Comparison of ENCODE assay signal across 9 mouse cellular contexts in the genomic region with DNA sequence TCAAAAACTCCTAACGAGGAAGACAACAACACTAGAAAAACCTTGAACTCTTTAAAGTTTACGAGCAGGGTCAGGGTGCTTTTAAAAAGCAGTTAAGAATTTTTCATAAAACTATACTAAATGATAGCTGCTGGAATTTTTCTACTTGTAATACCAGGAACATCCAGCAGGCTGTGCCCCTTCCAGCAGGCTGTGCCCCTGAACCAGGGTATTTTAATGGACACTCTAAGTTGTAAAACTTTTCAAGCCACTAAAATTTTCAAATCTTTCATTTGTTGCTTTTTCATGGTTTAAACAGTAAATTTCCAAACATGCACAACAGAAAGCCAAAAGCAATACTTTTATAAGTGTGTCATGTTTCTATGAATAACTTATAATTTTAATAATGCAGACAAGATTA.
A peak's percentile ranks its signal among the peaks of the same experiment; 100 is the strongest.
DNase-seq lines count a peak whose midpoint lies in the region; ATAC-seq and TF ChIP-seq lines count a peak whose summit lies in the region.
"Had no signal": no experiment of that assay in that cellular context is flagged by ENCODE, and none has a peak within 500 bp of the region (broad histone marks: within the 10 kb centered on the region; RNA-seq: fewer than 3 reads in every experiment).

No protein-coding gene starts in this region.

- H3K27me3 ChIP-seq in cerebellum, adult 2 months (ENCODE audit: control insufficient read depth, insufficient read depth, low read length): no peaks in the 10 kb centered on the region
- no peaks in the 10 kb centered on the region for H3K27me3 ChIP-seq in limb, embryonic 11.5 days (ENCODE audit: control insufficient read depth, insufficient read depth, low read length)
- 0 out of 2 replicates have a peak, but pooled peaks cover 6% of the 10 kb centered on the region for H3K27me3 ChIP-seq in limb, embryonic 10.5 days (ENCODE audit: low read depth, poor library complexity, severe bottlenecking)
- H3K27me3 ChIP-seq in Patski: no peaks in the 10 kb centered on the region
- H3K27me3 ChIP-seq: heart, embryonic 15.5 days had no signal

- in situ Hi-C loops in Patski (cut with MboI; ENCODE audit: low pct_unique_long_range_greater_than_20kb): loop anchor here (10.0 kb wide), 1 partner anchor 324 kb away; no protein-coding TSS in a partner anchor

- ATAC-seq in limb, embryonic 11.5 days (ENCODE audit: insufficient number of reproducible peaks, low FRiP score, low TSS enrichment, low read depth): no peak
- no peak for ATAC-seq in Patski

- H3K4me3 ChIP-seq in cerebellum, adult 2 months (replicated peaks; ENCODE audit: insufficient read depth, low read depth, low read length): no peak overlapping the region
- H3K4me3 ChIP-seq in limb, embryonic 11.5 days (ENCODE audit: low read depth, low read length): no peak overlapping the region
- no peak overlapping the region for H3K4me3 ChIP-seq in limb, embryonic 10.5 days
- H3K4me3 ChIP-seq: heart, embryonic 15.5 days had no signal

- no peak overlapping the region for H3K4me2 ChIP-seq in limb, embryonic 11.5 days (ENCODE audit: low read depth, severe bottlenecking)
- H3K4me2 ChIP-seq: heart, embryonic 15.5 days had no signal

- no peaks in the 10 kb centered on the region for H3K9me3 ChIP-seq in limb, embryonic 11.5 days (ENCODE audit: control insufficient read depth, low read length)
- H3K9me3 ChIP-seq in limb, embryonic 10.5 days (replicated peaks): no peaks in the 10 kb centered on the region
- H3K9me3 ChIP-seq: heart, embryonic 15.5 days had no signal

- POLR2A ChIA-PET in Patski (lab: Charles Lee): interaction anchor here (0.7 to 1.2 kb wide), 2 partner anchors 11 to 138 kb away, joined by 3 read pairs; no protein-coding TSS in a partner anchor

- no peak for DNase-seq in cerebellum, adult 2 months
- DNase-seq in cerebellum, adult 9-11 months: no peak
- peak; percentile 48 for DNase-seq in limb, embryonic 11.5 days (ENCODE audit: low spot score)
- no peak for DNase-seq in limb, embryonic 10.5 days (ENCODE audit: low spot score)
- no peak for DNase-seq in Patski (ENCODE audit: low read depth, low spot score)
- peak; percentile 68 for DNase-seq in induced T-regulatory cell, adult 2 months (ENCODE audit: low read depth)
- peak; percentile 63 for DNase-seq in thymus, postnatal 4 days
- no peak for DNase-seq in left cerebral cortex, postnatal 4 days

- 80% methylated on average over 2 of the region's 2 CpGs for WGBS in cerebellum, adult 2 months
- 58% methylated on average over 2 of the region's 2 CpGs for WGBS in limb, embryonic 11.5 days
- WGBS in limb, embryonic 10.5 days: 66% methylated on average over 2 of the region's 2 CpGs

- no peak overlapping the region for H3K9ac ChIP-seq in limb, embryonic 11.5 days (ENCODE audit: low read length)
- H3K9ac ChIP-seq: heart, embryonic 15.5 days had no signal

- peak; percentile 48; the same call in 1 of the 2 replicates for TF ChIP-seq CTCF in cerebellum, adult 2 months (IDR thresholded peaks at IDR 0.05; ENCODE audit: borderline replicate concordance, insufficient read depth, low read depth, low read length)
- TF ChIP-seq CTCF in Patski (IDR thresholded peaks at IDR 0.05): peak; percentile 82

- H3K27ac ChIP-seq in cerebellum, adult 2 months (ENCODE audit: insufficient read depth, low read length): no peak overlapping the region
- H3K27ac ChIP-seq in limb, embryonic 11.5 days (replicated peaks; ENCODE audit: low read depth, low read length): no peak overlapping the region
- H3K27ac ChIP-seq in limb, embryonic 10.5 days: no peak overlapping the region
- H3K27ac ChIP-seq: heart, embryonic 15.5 days had no signal

- no peak for TF ChIP-seq POLR2A in cerebellum, adult 2 months (IDR thresholded peaks at IDR 0.05; ENCODE audit: borderline replicate concordance, insufficient read depth, low read length)

- H3K4me1 ChIP-seq in cerebellum, adult 2 months (ENCODE audit: control insufficient read depth, insufficient read depth, low read length): no peaks in the 10 kb centered on the region
- H3K4me1 ChIP-seq in limb, embryonic 11.5 days (ENCODE audit: control insufficient read depth, insufficient read depth, low read length): no peaks in the 10 kb centered on the region
- no peaks in the 10 kb centered on the region; the same call in 1 of the 2 replicates for H3K4me1 ChIP-seq in limb, embryonic 10.5 days

- H3K36me3 ChIP-seq in limb, embryonic 11.5 days (ENCODE audit: control insufficient read depth, insufficient read depth, low read length): no peaks in the 10 kb centered on the region
- H3K36me3 ChIP-seq in limb, embryonic 10.5 days: no peaks in the 10 kb centered on the region
- H3K36me3 ChIP-seq: heart, embryonic 15.5 days had no signal

- intact Hi-C loops in left cerebral cortex, postnatal 4 days (cut with DNase I): loop anchor here (5.0 to 10.0 kb wide), 2 partner anchors 331 to 444 kb away; partner anchors contain the start of gene Nemp2

- CTCF ChIA-PET in Patski (lab: Charles Lee): interaction anchor here (1.5 to 3.3 kb wide), 2 partner anchors 151 to 154 kb away, joined by 4 to 13 read pairs; no protein-coding TSS in a partner anchor

Comparison
In these comparisons a context has a peak if more than half of its experiments do, and no peak if none do; other contexts are left out.
1. DNase-seq: peak in limb, embryonic 11.5 days (single experiment), induced T-regulatory cell, adult 2 months (single experiment) and thymus, postnatal 4 days (single experiment); none in cerebellum, adult 2 months (0 of 2), cerebellum, adult 9-11 months (single experiment), limb, embryonic 10.5 days (single experiment), Patski (single experiment) and left cerebral cortex, postnatal 4 days (single experiment).